Mouse (Mus musculus): ENCODE results near the gene Lrrc45. TPM values are rescaled to one million over a fixed set of nuclear protein-coding genes. Genes with fewer than 3 reads are reported as not detected.

The Lrrc45 gene
- polyA plus RNA-seq, 1 experiment: 34.3 TPM

DNA sequence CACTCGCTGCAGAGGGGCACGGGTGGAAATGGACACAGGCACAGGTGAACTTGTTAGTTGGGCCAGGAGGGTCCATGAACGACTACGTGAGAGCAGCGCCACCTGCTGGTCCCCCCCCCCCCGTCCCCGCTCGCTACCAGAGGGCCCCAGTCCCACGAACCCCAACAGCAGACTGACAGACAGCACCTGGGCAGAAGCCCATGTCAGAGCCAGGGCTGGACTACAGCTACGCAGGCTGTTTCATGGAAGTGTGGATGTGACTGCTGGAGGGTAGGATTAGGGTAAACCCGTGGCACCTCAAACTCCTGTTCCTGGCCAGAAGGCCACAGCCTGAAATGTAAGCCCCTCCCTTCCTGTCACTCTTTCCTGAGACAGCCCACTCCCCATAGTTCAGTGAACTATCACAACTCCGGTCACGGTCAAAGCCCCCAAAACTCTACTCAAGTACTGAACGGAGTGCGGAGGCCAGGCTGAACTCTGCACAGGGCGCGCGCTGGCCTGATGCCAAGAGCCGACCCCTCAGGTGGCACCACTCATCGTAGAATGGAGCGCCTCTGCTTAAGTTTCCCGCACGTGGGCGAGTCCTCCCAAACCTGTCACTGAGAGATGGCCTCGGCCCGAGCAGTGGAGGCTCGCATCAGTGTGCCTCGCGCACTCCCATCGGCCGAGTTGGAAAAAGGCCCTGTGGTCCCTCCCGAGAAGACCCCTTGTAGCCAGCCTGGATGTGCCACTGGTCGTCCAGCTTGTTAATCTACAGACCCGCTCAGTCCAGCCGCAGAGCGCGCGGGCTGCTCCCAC, 755 bp upstream of the Lrrc45 start:
- Histone ChIP-seq H3K4me1 (ENCODE audit: control insufficient read depth, insufficient read depth, low read length) (peaks cover 5% of the 10 kb centered on the region), H3K27ac (ENCODE audit: insufficient read depth, low read depth, low read length) (peak overlapping the region; percentile 14), H3K4me3 (ENCODE audit: insufficient read depth, low read length) (peak overlapping the region; percentile 65)
- no peak for TF ChIP-seq POLR2A (IDR thresholded peaks at IDR 0.05; ENCODE audit: borderline replicate concordance, low read depth, low read length)
- peak; percentile 65 for TF ChIP-seq CTCF (IDR thresholded peaks at IDR 0.05; ENCODE audit: low read depth, low read length)

DNA sequence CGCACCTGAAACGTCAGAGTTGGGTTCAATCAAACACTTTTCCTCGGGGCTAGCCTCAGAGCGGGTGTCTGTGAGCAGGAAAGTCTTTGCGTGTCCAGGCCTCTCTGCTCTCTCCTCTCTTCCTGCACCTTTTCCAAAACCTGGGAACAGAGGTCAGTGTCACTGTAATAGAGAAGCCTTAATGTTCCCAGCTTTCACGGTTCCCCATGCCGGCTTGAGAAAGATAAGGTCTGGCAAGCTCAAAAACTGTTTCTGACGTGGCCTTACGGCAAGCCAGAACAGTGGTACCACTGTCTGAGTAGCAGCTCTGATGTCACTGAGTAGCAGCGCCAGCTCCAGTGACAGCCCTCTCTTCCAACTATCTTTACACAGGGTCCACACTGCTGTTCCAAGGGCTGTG, 821 bp downstream of the Lrrc45 start:
- no peak overlapping the region for H3K27ac ChIP-seq (ENCODE audit: insufficient read depth, low read depth, low read length)
- TF ChIP-seq POLR2A (IDR thresholded peaks at IDR 0.05; ENCODE audit: borderline replicate concordance, low read depth, low read length) (no peak), CTCF (IDR thresholded peaks at IDR 0.05; ENCODE audit: low read depth, low read length) (no peak)
- H3K4me3 ChIP-seq (ENCODE audit: insufficient read depth, low read length): peak overlapping the region; percentile 70
- H3K4me1 ChIP-seq (ENCODE audit: control insufficient read depth, insufficient read depth, low read length): peaks cover 5% of the 10 kb centered on the region

- H3K4me1 ChIP-seq (ENCODE audit: control insufficient read depth, insufficient read depth, low read length): peaks cover 5% of the 10 kb centered on the region
These were observed 1.4 kb downstream of the Lrrc45 start for GRCm38 (mm10) chr11:120715131-120715530.

DNA sequence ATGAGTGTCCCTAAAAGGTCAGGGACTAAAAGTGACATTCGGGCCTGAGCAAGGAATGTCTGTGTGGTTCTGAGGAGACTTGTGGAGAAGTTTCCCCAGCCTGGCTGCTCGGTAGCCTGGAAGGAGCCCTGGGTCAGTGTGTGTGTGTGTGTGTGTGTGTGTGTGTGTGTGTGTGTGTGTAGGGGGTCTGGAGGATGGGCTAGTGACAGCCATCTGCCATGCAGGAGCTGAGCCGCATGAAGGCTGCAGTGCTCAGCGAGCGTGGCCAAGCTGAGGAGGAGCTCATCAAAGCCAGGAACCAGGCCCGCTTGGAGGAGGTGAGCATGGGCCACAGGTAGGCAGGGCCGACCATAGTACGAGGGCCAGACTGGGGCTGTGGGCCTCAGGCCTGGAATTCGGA, 5.5 kb downstream of the Lrrc45 start:
- peaks cover 8% of the 10 kb centered on the region for H3K4me1 ChIP-seq (ENCODE audit: control insufficient read depth, insufficient read depth, low read length)
- H3K27ac ChIP-seq (ENCODE audit: insufficient read depth, low read depth, low read length): no peak overlapping the region
- H3K4me3 ChIP-seq (ENCODE audit: insufficient read depth, low read length): no peak overlapping the region
- no peak for TF ChIP-seq POLR2A (IDR thresholded peaks at IDR 0.05; ENCODE audit: borderline replicate concordance, low read depth, low read length)
- no peak for TF ChIP-seq CTCF (IDR thresholded peaks at IDR 0.05; ENCODE audit: low read depth, low read length)

More at GRCm38 (mm10) chr11:120715131-120715530, 1.4 kb downstream of the Lrrc45 start:
- no peak for TF ChIP-seq POLR2A (IDR thresholded peaks at IDR 0.05; ENCODE audit: borderline replicate concordance, low read depth, low read length)
- no peak for TF ChIP-seq CTCF (IDR thresholded peaks at IDR 0.05; ENCODE audit: low read depth, low read length)
- Histone ChIP-seq H3K4me3 (ENCODE audit: insufficient read depth, low read length) (no peak overlapping the region), H3K27ac (ENCODE audit: insufficient read depth, low read depth, low read length) (no peak overlapping the region)

DNA sequence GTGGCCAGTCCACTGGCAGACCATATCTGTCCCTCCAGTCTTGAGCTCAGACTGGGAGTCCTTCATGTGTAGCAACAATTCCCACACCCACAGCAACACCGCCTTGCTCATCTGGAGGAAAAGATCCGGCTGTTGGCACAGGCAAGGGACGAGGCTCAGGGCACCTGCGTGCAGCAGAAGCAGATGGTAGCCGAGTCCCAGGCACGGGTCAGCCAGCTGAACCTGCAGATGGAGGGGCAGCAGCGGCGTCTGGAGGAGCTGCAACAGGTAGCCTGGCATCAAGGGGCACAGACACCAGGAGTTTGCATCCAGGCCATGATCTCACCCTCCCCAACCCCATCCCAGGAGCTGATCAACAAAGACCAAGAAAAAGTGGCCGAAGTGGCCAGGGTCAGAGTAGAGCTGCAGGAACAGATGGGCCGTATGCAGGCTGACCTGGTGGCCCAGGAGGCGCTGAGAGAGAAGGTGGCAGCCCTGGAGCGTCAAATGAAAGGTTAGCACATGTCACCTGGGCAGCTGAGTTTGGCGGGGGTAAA, 6.2 kb downstream of the Lrrc45 start:
- Histone ChIP-seq H3K27ac (ENCODE audit: insufficient read depth, low read depth, low read length) (no peak overlapping the region), H3K4me1 (ENCODE audit: control insufficient read depth, insufficient read depth, low read length) (peaks cover 3% of the 10 kb centered on the region; the same call in 1 of the 2 replicates), H3K4me3 (ENCODE audit: insufficient read depth, low read length) (no peak overlapping the region)
- TF ChIP-seq CTCF (IDR thresholded peaks at IDR 0.05; ENCODE audit: low read depth, low read length) (no peak), POLR2A (IDR thresholded peaks at IDR 0.05; ENCODE audit: borderline replicate concordance, low read depth, low read length) (no peak)

DNA sequence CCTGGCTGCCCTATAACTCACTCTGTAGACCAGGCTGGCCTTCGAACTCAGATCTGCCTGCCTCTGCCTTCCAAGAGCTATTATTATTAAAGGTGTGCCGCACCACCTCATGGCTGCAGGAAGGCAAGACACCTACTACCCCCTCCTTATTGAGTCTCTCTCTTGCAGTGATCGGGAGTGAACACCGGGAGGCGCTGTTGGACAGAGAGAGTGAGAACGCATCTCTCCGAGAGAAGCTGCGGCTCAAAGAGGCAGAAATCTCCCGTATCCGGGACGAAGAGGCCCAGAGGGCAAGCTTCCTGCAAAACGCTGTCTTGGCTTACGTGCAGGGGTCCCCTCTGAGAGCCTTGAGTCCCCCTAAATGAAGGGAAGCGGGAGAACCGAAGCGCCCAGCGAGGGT, 6.7 kb downstream of the Lrrc45 start:
- Histone ChIP-seq H3K4me3 (ENCODE audit: insufficient read depth, low read length) (peak overlapping the region; percentile 59), H3K27ac (ENCODE audit: insufficient read depth, low read depth, low read length) (no peak overlapping the region), H3K4me1 (ENCODE audit: control insufficient read depth, insufficient read depth, low read length) (0 out of 2 replicates have a peak, but pooled peaks cover 3% of the 10 kb centered on the region)
- no peak for TF ChIP-seq POLR2A (IDR thresholded peaks at IDR 0.05; ENCODE audit: borderline replicate concordance, low read depth, low read length)
- TF ChIP-seq CTCF (IDR thresholded peaks at IDR 0.05; ENCODE audit: low read depth, low read length): peak; percentile 82

DNA sequence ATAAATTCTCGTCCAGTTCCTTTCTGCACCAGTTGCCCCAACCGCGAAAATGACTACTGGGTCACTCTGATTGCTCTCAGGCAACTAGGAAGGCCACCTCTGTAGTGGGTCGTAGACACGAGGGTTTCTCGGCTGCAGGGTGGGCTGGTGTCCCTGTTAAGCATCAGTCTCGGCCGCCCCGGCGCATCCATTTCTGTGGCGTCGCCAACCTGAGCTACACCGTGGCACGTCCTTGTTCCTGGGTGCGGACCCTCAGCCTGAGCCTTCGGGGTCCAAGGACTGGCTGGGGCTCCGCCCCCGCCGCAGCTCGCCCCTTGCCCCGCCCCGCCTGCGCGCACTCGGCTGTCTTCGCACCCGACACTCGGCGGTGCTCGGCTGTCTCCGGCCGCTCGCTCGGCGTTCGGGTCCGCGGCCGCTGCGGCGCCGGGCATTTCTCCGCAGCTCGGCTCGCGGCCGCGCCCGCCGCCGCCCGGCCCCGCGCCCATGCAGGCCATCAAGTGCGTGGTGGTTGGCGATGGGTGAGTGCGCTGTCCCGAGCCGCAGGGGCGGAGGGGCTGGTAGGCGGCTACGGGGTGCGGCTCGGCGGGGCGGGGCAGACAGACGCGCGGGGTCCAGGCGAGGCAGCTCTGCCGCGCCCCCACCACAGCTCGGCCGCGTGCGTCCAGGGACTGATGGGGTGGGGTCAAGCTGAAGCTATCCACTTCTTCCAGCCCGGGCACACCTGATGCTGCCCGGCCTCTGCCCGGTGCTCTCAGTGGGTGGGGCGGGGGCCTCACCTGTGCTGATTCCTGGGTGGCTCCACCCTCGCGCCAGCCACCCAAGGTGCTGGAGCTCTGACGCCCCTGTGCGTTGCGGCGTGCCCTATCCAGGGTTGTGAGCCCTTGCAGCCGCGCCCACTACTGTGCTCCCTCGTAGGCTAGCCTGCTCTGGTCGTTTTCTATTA, 7.7 kb downstream of the Lrrc45 start, which contains the start of gene Rac3:
Gene Rac3, plus strand, starts transcription at position 347 of the 943 bp plus-strand sequence.
- Histone ChIP-seq H3K4me1 (ENCODE audit: control insufficient read depth, insufficient read depth, low read length) (peaks cover 8% of the 10 kb centered on the region), H3K4me3 (ENCODE audit: insufficient read depth, low read length) (peak within 1 kb of the TSS; percentile 59), H3K27ac (ENCODE audit: insufficient read depth, low read depth, low read length) (no peak within 1 kb of the TSS)
- TF ChIP-seq CTCF (IDR thresholded peaks at IDR 0.05; ENCODE audit: low read depth, low read length) (no peak), POLR2A (IDR thresholded peaks at IDR 0.05; ENCODE audit: borderline replicate concordance, low read depth, low read length) (no peak)

DNA sequence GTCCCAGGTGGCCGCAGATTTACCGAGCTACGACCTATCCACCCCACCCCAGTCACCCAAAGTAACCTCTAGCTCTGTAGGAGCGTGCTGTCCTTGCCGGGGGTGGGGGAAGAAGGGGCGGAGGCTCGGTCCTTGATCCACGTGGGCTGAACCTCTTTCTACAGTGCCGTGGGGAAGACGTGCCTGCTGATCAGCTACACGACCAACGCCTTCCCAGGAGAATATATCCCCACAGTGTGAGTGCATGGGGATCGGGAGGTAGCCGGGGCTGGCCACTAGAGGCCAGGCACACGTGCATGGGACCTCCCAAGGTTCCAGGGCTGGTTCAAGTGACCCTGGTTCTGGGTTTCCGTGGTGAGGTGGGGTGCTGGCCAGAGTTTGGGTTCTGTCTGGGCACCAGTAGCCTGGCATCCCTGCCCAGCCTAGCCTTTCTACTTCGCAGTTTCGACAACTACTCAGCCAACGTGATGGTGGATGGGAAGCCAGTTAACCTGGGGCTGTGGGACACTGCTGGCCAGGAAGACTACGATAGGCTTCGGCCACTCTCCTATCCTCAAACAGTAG, 8.4 kb downstream of the Lrrc45 start:
- no peak overlapping the region for H3K27ac ChIP-seq (ENCODE audit: insufficient read depth, low read depth, low read length)
- H3K4me3 ChIP-seq (ENCODE audit: insufficient read depth, low read length): peak overlapping the region; percentile 59
- peaks cover 9% of the 10 kb centered on the region for H3K4me1 ChIP-seq (ENCODE audit: control insufficient read depth, insufficient read depth, low read length)
- TF ChIP-seq POLR2A (IDR thresholded peaks at IDR 0.05; ENCODE audit: borderline replicate concordance, low read depth, low read length): no peak
- no peak for TF ChIP-seq CTCF (IDR thresholded peaks at IDR 0.05; ENCODE audit: low read depth, low read length)

- no peak overlapping the region for H3K4me3 ChIP-seq (ENCODE audit: insufficient read depth, low read length)
- no peak for TF ChIP-seq CTCF (IDR thresholded peaks at IDR 0.05; ENCODE audit: low read depth, low read length)
- no peak for TF ChIP-seq POLR2A (IDR thresholded peaks at IDR 0.05; ENCODE audit: borderline replicate concordance, low read depth, low read length)
These were observed 9.1 kb downstream of the Lrrc45 start for GRCm38 (mm10) chr11:120722761-120723382.

More at GRCm38 (mm10) chr11:120722761-120723382, 9.1 kb downstream of the Lrrc45 start:
- no peak overlapping the region for H3K27ac ChIP-seq (ENCODE audit: insufficient read depth, low read depth, low read length)
- peaks cover 12% of the 10 kb centered on the region for H3K4me1 ChIP-seq (ENCODE audit: control insufficient read depth, insufficient read depth, low read length)
